Mouse (Mus musculus) CH12.LX (cell line): ENCODE data around the gene Adam10.

Source experiments
- BHLHE40 ChIP-seq: IDR thresholded peaks from 2 replicates; pipeline ENCODE4 v1.6.1; 2011; ENCODE audit warnings: mild to moderate bottlenecking, low read depth, low read length, improper control_type of control experiment
- CHD2 ChIP-seq: IDR thresholded peaks from 2 replicates; pipeline ENCODE4 v1.6.1; 2011; ENCODE audit warnings: low read length, improper control_type of control experiment
- CTCF ChIP-seq, 2 experiments: IDR thresholded peaks in 1 of 2; conservative IDR thresholded peaks in 1 of 2; 2 replicates each; pipeline ENCODE4 v1.5.1; 2011 to 2012; ENCODE audit warnings: low read depth in 2 of 2, low read length in 2 of 2, improper control_type of control experiment in 1 of 2, inconsistent platforms in 1 of 2, mild to moderate bottlenecking in 1 of 2, moderate library complexity in 1 of 2
- E2F4 ChIP-seq: IDR thresholded peaks from 2 replicates; pipeline ENCODE4 v1.6.1; 2011; ENCODE audit warnings: low read depth, low read length, improper control_type of control experiment; ENCODE audit not compliant: insufficient replicate concordance
- ELF1 ChIP-seq: IDR thresholded peaks from 2 replicates; pipeline ENCODE4 v1.6.1; 2014; ENCODE audit warnings: low read depth, mild to moderate bottlenecking, inconsistent platforms, low read length, improper control_type of control experiment
- EP300 ChIP-seq: IDR thresholded peaks from 2 replicates; pipeline ENCODE4 v1.6.1; 2011; ENCODE audit warnings: low read length, improper control_type of control experiment
- KAT2A ChIP-seq: IDR thresholded peaks from 2 replicates; pipeline ENCODE4 v1.6.1; 2012; ENCODE audit warnings: low read length, improper control_type of control experiment, inconsistent platforms; ENCODE audit not compliant: insufficient replicate concordance
- MAX ChIP-seq: IDR thresholded peaks from 2 replicates; pipeline ENCODE4 v1.6.1; 2011; ENCODE audit warnings: low read length, improper control_type of control experiment
- NELFE ChIP-seq: IDR thresholded peaks from 2 replicates; pipeline ENCODE4 v1.6.1; 2011; ENCODE audit warnings: low read depth, low read length, improper control_type of control experiment
- PAX5 ChIP-seq: IDR thresholded peaks from 2 replicates; pipeline ENCODE4 v1.6.1; 2012; ENCODE audit warnings: low read length, inconsistent platforms, mixed read lengths
- POLR2A ChIP-seq: IDR thresholded peaks from 2 replicates; pipeline ENCODE4 v1.6.1; 2011; ENCODE audit warnings: low read depth, mild to moderate bottlenecking, improper control_type of control experiment, low read length
- POLR2AphosphoS2 ChIP-seq: IDR thresholded peaks from 2 replicates; pipeline ENCODE4 v1.6.1; 2011; ENCODE audit warnings: low read depth, low read length, improper control_type of control experiment
- USF1 ChIP-seq: IDR thresholded peaks from 2 replicates; pipeline ENCODE4 v1.6.1; 2014; ENCODE audit warnings: low read depth, mild to moderate bottlenecking, inconsistent platforms, low read length, improper control_type of control experiment

- TF ChIP-seq ELF1: no peak
- no peak for TF ChIP-seq POLR2A
- TF ChIP-seq EP300: no peak
- no peak for TF ChIP-seq CHD2
- TF ChIP-seq USF1: no peak
- no peak for TF ChIP-seq KAT2A
- TF ChIP-seq POLR2AphosphoS2: no peak
- TF ChIP-seq E2F4: no peak
- no peak for TF ChIP-seq NELFE
- no peak for TF ChIP-seq MAX
- TF ChIP-seq PAX5: no peak
- no peak for TF ChIP-seq CTCF (conservative IDR thresholded peaks at IDR 0.05 in 1 of 2, IDR thresholded peaks at IDR 0.05 in 1 of 2; ENCODE audit: low read depth in 2 of 2, low read length in 2 of 2)
- no peak for TF ChIP-seq BHLHE40
Measured at GRCm38 (mm10) chr9:70669197-70669596, 9.6 kb upstream of the Adam10 start.
